Mouse (Mus musculus) effector memory CD4-positive, alpha-beta T cell, adult 5 months (primary cell): Measurements from ENCODE around the gene Stk17b. TPM values are rescaled to one million over a fixed set of nuclear protein-coding genes. Genes with fewer than 3 reads are reported as not detected.

ENCODE experiments used
- polyA plus RNA-seq: library from polyadenylated mRNA; unstranded; fragments of 100-300 nt; shearing (Covaris generic); gene quantifications from one replicate; pipeline ENCODE4 v1.2.1, GENCODE M21; 2017

Gene Stk17b
- polyA plus RNA-seq = 1,207 TPM

GRCm38 (mm10) chr1:53784721-53785418, at the start of gene Stk17b:
Gene Stk17b, minus strand, starts transcription at chr1:53785224.

GRCm38 (mm10) chr1:53706431-53707361, 78.3 kb downstream of the Stk17b start, which contains the start of gene Dnah7a:
Gene Dnah7a, minus strand, starts transcription at chr1:53706784.

Other genes with a start within 250 kb of the Stk17b start
- gene Dnah7a, start 78.4 kb downstream of the Stk17b start, polyA plus RNA-seq = 0.04 TPM